Mouse (Mus musculus) liver, embryonic 14.5 days (tissue): ENCODE results near the gene Sarm1. TPM values are rescaled to one million over a fixed set of nuclear protein-coding genes. Genes with fewer than 3 reads are reported as not detected.

Experiments used
- ATAC-seq: fragments of 200-750 bp; cut with Nextera tagmentation; 2 replicates; pipeline ENCODE4 v1.8.0; 2017; ENCODE audit warnings: moderate number of reproducible peaks, mild to moderate bottlenecking, moderate library complexity; ENCODE audit not compliant: insufficient read depth
- DNase-seq, 3 experiments: peaks; one replicate each; pipeline ENCODE4 v3.0.0-alpha.2; 2012 to 2013; ENCODE audit warnings: low read depth in 3 of 3, low spot score in 3 of 3
- H3K27ac ChIP-seq: fragments of 300-500 bp; sonication (generic); 2 replicates; pipeline ENCODE4 v1.5.1; 2014; ENCODE audit warnings: moderate library complexity, mild to moderate bottlenecking, control low read depth, inconsistent platforms
- H3K27me3 ChIP-seq: fragments of 300-500 bp; sonication (generic); 2 replicates; pipeline ENCODE4 v1.6.1; 2014; ENCODE audit warnings: mild to moderate bottlenecking, low read length, moderate library complexity; ENCODE audit not compliant: control insufficient read depth, insufficient read depth
- H3K36me3 ChIP-seq: fragments of 300-500 bp; sonication (generic); replicated peaks from 2 replicates; pipeline ENCODE4 v1.6.1; 2014; ENCODE audit warnings: low read depth; ENCODE audit not compliant: control insufficient read depth, insufficient read depth
- H3K4me1 ChIP-seq, 2 experiments: fragments of 200-500 bp in 1 of 2; fragments of 300-500 bp in 1 of 2; sonication (generic) in 1 of 2; replicated peaks; 2 replicates each; pipeline ENCODE4 v1.6.1; 2012 to 2014; ENCODE audit warnings: antibody characterized with exemption in 1 of 2, inconsistent platforms in 1 of 2, low read length in 1 of 2; ENCODE audit not compliant: control insufficient read depth in 2 of 2, insufficient read depth in 2 of 2
- H3K4me2 ChIP-seq: fragments of 300-500 bp; sonication (generic); 2 replicates; pipeline ENCODE4 v1.6.1; 2014; ENCODE audit warnings: low read depth, mild to moderate bottlenecking, control low read depth, moderate library complexity
- H3K4me3 ChIP-seq, 2 experiments: fragments of 200-500 bp in 1 of 2; fragments of 300-500 bp in 1 of 2; sonication (generic) in 1 of 2; 2 replicates each; pipeline ENCODE4 v1.5.1; 2012 to 2014; ENCODE audit warnings: low read depth in 2 of 2, low read length in 2 of 2, mild to moderate bottlenecking in 2 of 2, control low read depth in 1 of 2, inconsistent platforms in 1 of 2, moderate library complexity in 1 of 2; ENCODE audit not compliant: insufficient read depth in 1 of 2
- H3K9ac ChIP-seq: fragments of 300-500 bp; sonication (generic); replicated peaks from 2 replicates; pipeline ENCODE4 v1.6.1; 2014; ENCODE audit warnings: mild to moderate bottlenecking, control low read depth, moderate library complexity
- H3K9me3 ChIP-seq: fragments of 300-500 bp; sonication (generic); 2 replicates; pipeline ENCODE4 v1.6.1; 2016; ENCODE audit warnings: low read length, mixed read lengths; ENCODE audit not compliant: control insufficient read depth
- CTCF ChIP-seq: IDR thresholded peaks from 2 replicates; pipeline ENCODE4 v1.5.1; 2016; ENCODE audit warnings: antibody characterized with exemption, low read depth, control low read depth
- EP300 ChIP-seq: IDR thresholded peaks from 2 replicates; pipeline ENCODE4 v1.6.1; 2016; ENCODE audit warnings: antibody characterized with exemption, low read depth
- WGBS: fragments of 180-500 bp; shearing (Covaris S2); extraction: QIAGEN DNeasy Blood & Tissue Kit; methylation state at CpG from one replicate; pipeline ENCODE4 v1.1.7; 2014; ENCODE audit not compliant: insufficient replicate concordance; 5-methylcytosine and 5-hydroxymethylcytosine counted together
- polyA plus RNA-seq, 2 experiments: library from polyadenylated mRNA; depleted of rRNA in 1 of 2; stranded (reverse) in 1 of 2; unstranded in 1 of 2; fragments of >200 nt; fragmentation: Nextera tagmentation in 1 of 2; extraction: Ambion mirVana in 1 of 2; gene quantifications; 2 replicates each; pipeline versions ENCODE4 v1.2.1 to v1.2.3; 2012 to 2014

The Sarm1 gene
- polyA plus RNA-seq (2012; rRNA removed) (0.09 and 0.22 TPM in 2 replicates), polyA plus RNA-seq (2014; fragmentation: Nextera tagmentation; extraction: Ambion mirVana) (0.14 and 0.15 TPM in 2 replicates)

DNA sequence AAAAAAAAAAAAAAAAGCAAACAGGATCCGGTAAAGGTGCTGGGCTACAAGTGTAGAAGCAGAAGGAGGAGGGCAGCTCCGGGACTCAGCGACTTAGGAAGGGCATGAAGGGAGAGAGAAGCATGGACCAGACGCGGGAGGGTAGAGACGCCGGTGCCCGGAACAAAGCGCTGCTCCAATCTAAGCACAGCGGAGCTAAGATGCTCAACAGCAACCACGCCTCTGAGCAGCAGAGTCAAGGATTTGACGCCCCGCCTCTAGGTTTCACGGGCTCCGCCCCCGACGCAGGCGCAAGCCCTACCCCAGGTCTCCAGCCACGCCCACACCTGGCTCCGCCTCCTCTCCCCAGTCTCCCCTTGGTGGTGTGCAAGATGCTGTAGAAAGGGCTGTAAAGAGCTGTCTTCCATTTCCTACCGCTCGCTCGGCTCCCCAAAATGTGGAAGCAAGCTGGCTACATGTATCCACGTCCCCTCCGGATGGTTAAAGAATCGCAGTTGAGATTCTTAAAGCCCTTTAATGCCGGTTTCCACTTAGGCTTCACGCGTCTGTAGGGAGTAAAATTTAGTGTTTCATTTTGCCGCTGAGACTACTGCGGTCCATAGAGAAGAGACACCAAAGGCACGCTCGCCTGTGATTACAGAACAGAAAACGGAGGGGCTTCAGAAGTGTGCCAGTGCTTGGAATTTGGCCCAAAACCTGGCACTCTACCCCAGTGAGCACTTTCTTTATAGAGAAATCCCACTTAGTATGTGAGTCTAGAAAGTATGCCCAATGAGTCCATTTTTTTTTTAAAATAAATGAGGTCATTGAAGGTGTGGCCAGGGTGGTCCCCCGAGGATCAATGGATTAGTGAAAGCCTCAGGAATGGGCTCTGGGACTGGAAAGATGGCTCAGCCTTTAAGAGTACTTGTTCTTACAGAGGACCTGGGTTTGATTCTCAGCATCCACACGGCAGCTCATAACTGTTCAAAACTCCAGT lies at the start of gene Sarm1:
Gene Sarm1 (minus strand): TSS at position 211 of the 979 bp plus-strand sequence.
- 2% methylated on average over 36 of the region's 36 CpGs for WGBS
- H3K9me3 ChIP-seq: no peaks in the 10 kb centered on the region

DNA sequence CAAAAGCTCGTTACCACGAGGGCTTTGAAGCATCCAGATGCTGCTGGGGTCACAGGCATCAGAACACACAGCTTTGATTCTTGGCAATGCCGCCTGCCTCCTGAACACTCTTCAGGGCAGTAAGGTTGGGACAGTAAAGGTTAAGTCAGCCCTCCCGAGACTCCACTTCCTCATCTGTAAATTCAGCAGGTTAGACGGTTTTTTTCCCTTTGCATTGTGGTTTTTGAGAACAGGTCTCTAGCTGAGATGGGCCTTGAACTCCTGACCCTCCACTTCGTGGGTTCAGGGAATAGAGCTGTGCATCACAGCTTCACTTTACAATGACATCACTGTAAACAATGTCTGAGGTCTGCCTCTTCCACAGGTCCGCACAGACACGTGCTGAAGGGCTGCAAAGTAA lies 47.6 kb upstream of the Sarm1 start:
- DNase-seq (no peak), ATAC-seq (no peak)
- Histone ChIP-seq H3K36me3 (peaks cover 18% of the 10 kb centered on the region), H3K9ac (no peak overlapping the region), H3K9me3 (no peaks in the 10 kb centered on the region), H3K27ac (no peak overlapping the region), H3K4me3 (no peak overlapping the region), H3K27me3 (no peaks in the 10 kb centered on the region), H3K4me2 (no peak overlapping the region), H3K4me1 (peaks cover 3 to 24% of the 10 kb centered on the region in 2 experiments; a peak in 3 of 4 replicates)
- no peak for TF ChIP-seq CTCF
- no peak for TF ChIP-seq EP300
- WGBS: 45% methylated on average over 8 of the region's 8 CpGs

More for the DNA sequence above, at the start of gene Sarm1:
- peaks cover 33% of the 10 kb centered on the region for H3K27me3 ChIP-seq
- ATAC-seq (peak; percentile 81), DNase-seq (peak; percentile 78 to 83 (median 80))
- H3K4me2 ChIP-seq: peak within 1 kb of the TSS; percentile 65
- no peak within 1 kb of the TSS for H3K27ac ChIP-seq
- no peaks in the 10 kb centered on the region; a peak in 1 of 4 replicates for H3K4me1 ChIP-seq
- H3K4me3 ChIP-seq: peak within 1 kb of the TSS; percentile 43 to 47
- H3K36me3 ChIP-seq: no peaks in the 10 kb centered on the region
- H3K9ac ChIP-seq: peak within 1 kb of the TSS; percentile 36
- TF ChIP-seq CTCF (no peak), EP300 (no peak)

DNA sequence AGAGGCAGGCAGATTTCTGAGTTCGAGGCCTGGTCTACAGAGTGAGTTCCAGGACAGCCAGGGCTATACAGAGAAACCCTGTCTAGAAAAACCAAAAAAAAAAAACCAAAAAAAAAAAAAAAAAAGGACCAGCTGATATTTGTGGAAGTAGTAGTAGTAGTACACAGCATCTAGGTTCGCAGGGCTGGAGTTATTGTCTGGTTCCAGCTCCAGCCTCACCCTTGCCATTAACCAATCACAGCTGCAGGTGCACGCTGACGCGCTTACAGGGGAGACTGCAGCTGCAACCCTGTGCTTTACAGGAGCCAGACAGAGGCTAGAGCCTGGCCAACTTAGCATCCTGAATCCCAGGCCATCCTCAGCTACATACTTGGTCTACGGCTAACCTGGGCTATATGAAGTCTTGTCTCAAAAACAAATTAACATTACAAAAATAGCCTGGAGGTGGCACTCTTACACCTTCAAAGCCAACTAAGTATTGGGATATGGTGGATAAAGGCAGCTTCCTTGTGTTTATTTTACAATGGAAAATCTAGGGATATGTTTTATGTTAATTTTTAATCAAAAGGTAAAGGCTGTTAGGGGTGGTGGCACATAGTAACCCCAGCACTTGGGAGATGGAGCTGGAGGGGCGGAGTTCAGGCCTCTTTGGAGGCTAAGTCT lies 47.0 kb upstream of the Sarm1 start:
- no peak for TF ChIP-seq EP300
- no peak for TF ChIP-seq CTCF
- H3K36me3 ChIP-seq: peaks cover 23% of the 10 kb centered on the region

DNA sequence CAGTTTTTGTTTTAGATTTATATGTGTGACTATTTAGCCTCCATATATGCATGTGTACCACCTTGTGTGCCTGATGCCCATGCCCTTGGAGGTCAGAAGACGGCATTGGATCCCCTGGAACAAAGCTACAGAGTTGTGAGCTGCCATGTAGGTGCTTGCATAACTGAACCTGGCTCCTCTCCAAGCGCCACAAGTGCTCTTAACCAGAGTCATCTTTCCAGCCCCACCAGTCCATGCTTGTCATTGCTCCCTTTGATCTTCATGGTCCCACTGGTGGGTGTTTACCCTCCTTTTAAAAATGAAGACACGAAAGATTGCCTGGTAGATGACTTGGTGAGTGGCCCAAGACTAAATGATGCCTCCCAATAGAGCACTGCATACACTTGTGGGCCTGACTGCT lies 42.8 kb upstream of the Sarm1 start:
- Histone ChIP-seq H3K4me3 (no peak overlapping the region), H3K4me1 (peaks cover 8 to 15% of the 10 kb centered on the region in 2 experiments; a peak in 3 of 4 replicates), H3K9me3 (no peaks in the 10 kb centered on the region), H3K27ac (no peak overlapping the region), H3K4me2 (no peak overlapping the region), H3K36me3 (peaks cover 32% of the 10 kb centered on the region), H3K9ac (no peak overlapping the region), H3K27me3 (no peaks in the 10 kb centered on the region)
- 72% methylated on average over 3 of the region's 3 CpGs for WGBS
- TF ChIP-seq EP300 (no peak), CTCF (no peak)
- DNase-seq: no peak
- no peak for ATAC-seq

More for the DNA sequence above, 47.0 kb upstream of the Sarm1 start:
- Histone ChIP-seq H3K27ac (no peak overlapping the region), H3K4me3 (no peak overlapping the region), H3K4me1 (peaks cover 2 to 22% of the 10 kb centered on the region in 2 experiments; a peak in 3 of 4 replicates), H3K4me2 (no peak overlapping the region), H3K9ac (no peak overlapping the region), H3K9me3 (no peaks in the 10 kb centered on the region), H3K27me3 (no peaks in the 10 kb centered on the region)
- WGBS: 80% methylated on average over 7 of the region's 7 CpGs
- ATAC-seq (no peak), DNase-seq (no peak)
